Mouse (Mus musculus) megakaryocyte-erythroid progenitor cell, adult 5-6 weeks (primary cell): Measurements from ENCODE around the gene AC161166.1. TPM values are rescaled to one million over a fixed set of nuclear protein-coding genes. Genes with fewer than 3 reads are reported as not detected.

ENCODE experiments used
- ATAC-seq: replicated peaks from 2 replicates; pipeline ENCODE4 v1.8.0; 2016; ENCODE audit warnings: mild to moderate bottlenecking, inconsistent platforms; ENCODE audit not compliant: severe bottlenecking, poor library complexity, low FRiP score, low TSS enrichment
- total RNA-seq, 2 experiments: library from RNA; stranded (forward) in 1 of 2; stranded (reverse) in 1 of 2; fragments of 200-1000, 215-1000 nt in 1 of 2; fragments of >200 nt in 1 of 2; fragmentation: Nextera tagmentation in 1 of 2; gene quantifications; 2 replicates each; pipeline ENCODE4 v1.2.3; 2014 to 2017

AC161166.1 gene
- total RNA-seq (2014; fragmentation: Nextera tagmentation) = not detected in 2 replicates
- total RNA-seq (2017) = not detected in 2 replicates

DNA sequence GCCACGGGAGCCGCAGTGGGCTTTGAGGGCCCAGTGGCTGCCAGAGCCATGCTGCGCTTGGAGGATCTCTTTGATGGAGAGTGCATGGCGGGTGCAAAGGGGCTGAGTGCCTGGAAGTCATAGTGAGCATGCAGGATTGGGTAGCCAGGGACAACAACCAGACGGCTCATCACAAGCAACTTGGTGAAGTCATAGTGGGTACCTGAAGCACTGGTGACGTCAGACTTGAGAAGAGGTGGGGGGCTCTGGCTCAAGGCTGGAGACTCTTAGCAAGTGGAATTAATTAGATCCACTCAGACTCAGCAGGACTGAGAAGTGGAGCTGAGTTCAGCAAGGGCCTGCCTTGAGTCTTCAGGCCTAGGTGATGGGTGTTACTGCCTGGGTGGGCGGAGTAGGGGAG lies at the start of gene AC161166.1:
AC161166.1 (minus strand) TSS at position 101 of the 400 bp plus-strand sequence.
- no peak for ATAC-seq

DNA sequence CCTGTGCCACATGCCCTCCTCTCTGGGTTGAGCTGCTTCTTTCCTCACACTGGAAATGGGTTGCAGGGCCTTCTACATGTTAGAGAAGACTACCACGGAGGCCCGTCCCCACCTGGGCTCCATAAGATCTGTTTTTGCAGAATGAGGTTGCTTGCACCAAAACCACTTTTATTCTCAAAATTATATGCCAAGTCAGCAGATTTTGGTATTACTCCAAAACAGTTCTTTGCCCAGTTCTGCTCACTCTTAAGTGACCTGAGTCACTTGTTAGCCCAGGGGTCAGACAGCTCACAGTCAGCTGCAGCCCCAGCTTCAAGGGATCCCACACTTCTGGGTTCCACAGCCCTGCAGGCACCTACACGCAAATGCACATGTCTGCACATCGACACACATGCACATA lies 49.2 kb upstream of the AC161166.1 start:
- ATAC-seq = no peak

DNA sequence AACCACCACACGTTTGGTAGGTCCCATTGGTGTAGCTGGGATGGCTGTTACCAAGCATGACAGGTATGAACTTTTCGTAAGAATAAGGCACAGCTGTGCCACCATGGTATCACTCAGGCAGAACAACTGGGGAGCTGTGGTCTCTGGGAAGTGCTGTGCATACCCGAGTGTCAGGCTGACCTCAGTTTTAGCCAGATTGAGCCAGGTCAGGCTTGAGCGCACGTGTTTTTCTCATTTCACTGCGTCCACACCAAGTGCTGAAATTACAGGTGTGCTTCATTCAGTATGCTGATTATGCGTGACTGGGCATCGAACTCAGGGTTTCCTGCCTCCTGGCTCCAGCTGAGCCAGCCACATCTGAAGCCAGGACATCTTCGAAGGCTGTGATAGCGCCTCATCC lies 43.5 kb upstream of the AC161166.1 start:
- ATAC-seq = no peak

DNA sequence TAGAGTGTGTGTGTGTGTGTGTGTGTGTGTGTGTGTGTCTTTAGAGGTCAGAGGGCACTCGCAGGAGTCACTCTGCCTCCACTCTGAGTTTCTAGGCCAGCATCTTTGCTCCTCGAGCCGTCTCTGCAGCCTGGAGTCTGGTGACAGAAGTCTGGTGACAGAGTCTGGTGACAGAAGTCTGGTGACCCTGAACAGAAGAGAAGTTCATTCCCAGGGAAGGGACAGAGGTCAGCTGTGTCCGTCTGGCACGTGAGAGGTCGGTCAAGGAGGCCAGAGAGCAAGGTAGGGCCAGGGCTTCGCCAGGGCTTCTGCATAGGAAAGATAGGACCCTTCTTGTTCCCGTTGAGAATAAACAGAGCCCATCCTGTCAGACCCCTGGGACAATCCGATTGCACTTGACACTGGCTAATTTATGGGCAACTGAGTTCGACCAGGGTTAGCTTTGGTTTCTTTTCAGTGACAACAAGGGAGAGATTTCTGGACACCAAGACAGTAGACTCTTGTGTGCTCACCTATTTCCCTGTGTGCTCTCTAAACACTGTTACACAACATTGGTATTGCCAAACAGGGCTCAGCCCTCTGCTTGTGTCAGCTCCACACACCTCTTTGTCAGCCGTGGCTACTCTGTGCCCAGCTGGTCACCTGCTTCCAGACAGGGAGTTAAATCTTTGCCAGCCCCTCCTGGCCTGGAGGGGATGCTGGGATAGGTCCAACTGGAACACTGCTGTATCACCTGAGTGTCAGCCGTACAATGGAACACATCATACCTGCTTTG lies 39.9 kb upstream of the AC161166.1 start:
- no peak for ATAC-seq

DNA sequence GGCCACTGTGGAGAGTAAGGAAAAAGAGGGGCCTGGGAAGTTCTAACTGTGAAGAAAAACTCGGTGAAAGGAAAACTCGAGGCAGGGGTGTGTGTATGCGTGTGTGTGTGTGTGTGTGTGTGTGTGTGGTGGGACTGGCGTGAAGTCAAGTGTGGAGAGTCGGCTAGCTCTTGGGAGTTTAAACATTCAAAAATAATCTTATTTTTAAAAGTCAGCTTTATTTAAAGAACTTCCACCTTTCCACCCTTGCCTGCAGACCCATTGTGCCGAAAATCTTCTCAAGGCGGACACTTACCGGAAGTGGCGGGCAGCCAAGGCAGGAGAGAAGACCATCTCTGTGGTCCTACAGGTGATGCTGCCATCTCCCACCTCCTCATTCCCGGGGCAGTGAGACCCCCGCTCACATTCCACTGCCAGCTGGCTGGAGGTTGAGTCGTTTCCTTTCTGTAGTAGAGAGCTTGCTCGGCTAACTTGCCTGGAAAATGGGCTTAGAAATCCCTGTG lies 35.3 kb upstream of the AC161166.1 start:
- no peak for ATAC-seq

DNA sequence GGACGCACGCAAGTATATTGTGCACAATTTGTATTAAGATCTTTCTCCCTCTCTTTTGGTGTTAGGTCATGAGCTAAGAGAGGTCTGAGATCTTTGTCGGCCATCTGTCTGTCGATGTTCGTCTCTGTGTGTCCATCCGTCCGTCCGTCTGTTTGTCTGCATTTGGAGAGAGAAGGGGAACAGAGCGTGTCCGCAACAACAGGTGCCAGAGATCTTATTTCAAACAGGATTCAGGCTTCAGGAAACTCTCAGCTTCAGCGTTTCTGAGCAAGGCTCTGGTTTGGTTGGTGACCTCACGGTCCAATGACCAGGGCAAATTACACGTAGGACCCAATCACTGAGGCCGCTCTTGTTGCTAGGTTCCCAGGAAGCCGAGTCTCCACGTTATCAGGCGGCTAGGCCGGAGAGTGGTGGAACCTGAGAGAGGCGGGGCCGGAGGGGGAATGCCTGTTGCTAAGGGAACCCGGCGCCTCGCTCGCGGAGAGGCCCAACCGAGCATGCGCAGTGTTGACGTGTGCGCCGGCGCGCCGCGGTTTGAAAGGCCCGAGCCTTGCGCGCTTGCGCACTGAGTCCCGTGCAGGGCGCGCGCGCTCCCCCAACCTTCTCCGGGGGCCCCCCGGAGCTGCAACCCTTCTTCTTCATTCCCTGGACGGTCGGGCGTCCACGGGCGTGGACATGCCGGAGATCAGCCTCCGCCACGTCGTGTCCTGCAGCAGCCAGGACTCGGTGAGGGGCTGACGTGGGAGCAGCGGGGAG lies 34.6 kb upstream of the AC161166.1 start:
- ATAC-seq = peak; percentile 100

DNA sequence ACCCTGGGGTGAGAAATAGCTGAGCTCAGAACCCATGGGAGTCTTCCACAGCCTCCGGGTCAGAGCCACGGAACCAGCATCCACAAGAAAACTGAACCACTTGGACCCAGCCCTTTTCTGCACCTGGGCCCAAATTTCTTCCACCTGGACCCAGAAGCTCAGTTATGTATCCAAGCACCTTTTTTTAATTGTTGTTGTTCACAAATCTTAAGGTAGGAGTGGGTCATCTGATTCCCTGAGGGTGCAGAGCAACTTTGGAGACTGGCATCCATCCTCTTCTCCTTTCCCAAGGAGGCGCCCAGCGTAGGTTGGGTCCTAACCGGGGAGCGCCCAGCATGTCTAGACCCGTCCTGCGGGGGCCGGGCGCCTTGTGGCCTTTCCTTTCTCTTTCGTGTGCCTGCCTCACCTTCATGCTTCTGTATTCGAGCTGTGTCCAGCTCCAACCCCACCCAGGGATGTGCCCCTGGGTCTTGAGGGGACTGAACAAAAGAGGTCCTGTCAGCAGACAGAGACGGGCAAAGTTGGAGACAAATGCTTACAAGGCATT lies 33.9 kb upstream of the AC161166.1 start, which contains the start of the genes Pinlyp and Xrcc1:
Pinlyp (minus strand) TSS at position 51 of the 547 bp plus-strand sequence.
Xrcc1 (plus strand) TSS at position 222 of the 547 bp plus-strand sequence.
- 0 out of 2 replicates have a peak, but pooled peaks have one; percentile 6 for ATAC-seq

DNA sequence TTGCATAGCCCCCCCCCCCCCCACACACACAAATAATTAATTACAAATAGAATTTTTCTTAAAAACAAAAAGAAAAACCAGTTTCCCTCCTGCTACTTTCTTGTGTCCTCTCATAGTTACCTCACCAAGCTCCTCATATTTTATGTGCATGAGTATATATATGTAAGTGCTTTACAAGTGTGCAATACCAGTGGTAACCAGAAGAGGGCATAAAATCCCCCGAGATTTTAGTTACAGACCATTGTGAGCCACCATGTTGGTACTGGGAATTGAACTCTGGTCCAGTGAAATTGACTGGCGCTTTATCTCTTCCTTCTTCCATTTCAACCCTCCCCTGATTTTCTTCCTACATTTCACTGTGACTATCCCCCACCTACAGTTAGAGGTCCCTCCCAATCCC lies 32.3 kb upstream of the AC161166.1 start:
- ATAC-seq = no peak

DNA sequence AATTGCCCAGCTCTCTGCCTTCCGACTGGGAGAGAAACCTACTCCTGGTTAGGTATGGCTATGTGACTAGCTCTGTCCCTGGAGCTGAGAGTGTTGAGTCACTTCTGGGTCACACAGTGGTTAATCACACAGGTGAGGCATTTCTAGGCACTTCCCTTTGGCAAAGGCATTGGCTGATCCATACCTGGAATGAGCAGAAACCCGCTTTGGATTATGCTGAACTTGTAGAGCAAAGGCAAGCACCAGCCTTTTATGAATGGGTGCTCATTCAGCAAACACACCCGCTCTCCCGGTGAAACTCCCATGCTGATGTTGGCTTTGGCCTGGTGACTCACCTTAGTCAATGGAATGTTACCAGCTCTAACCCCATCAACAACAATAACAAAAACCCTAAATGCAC lies 27.4 kb upstream of the AC161166.1 start:
- ATAC-seq = no peak

DNA sequence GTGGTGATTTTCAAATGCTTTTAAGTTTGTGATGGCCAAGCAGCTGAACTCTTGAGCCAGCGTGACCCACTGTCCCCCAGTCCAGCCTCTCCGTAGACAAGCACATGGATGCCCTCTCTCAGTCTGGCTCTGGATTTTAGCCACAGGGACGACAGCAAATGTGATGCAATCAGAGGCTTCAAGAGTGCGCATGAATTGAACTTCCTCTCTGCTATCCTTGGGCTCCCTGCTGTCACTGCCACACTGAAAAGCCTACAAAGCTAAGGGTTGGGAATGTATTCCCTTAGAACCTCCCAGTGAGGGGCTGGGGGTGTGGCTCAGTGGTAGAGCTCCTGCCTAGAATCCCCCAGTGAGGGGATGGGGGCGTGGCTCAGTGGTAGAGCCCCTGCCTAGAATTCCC lies 26.4 kb upstream of the AC161166.1 start:
- no peak for ATAC-seq

DNA sequence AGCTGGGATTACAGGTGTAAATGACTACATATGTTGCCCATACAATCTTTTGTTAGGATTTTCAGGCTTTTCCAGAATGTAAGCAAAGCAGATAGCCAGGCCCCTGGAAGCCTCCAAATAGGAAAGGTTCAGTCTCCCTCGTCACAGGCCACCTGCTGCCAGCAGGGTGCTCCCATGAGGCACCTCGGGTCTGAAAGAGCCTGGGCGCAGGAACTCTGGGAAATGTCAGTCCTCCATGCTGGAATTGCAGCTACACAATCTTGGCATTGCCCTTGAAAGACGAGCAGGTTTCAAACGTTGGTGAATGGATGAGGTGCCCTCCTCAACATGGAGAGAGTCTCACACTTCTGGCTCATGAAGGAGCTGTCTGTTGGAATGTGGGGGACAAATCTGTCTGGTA lies 25.9 kb upstream of the AC161166.1 start:
- ATAC-seq = no peak

DNA sequence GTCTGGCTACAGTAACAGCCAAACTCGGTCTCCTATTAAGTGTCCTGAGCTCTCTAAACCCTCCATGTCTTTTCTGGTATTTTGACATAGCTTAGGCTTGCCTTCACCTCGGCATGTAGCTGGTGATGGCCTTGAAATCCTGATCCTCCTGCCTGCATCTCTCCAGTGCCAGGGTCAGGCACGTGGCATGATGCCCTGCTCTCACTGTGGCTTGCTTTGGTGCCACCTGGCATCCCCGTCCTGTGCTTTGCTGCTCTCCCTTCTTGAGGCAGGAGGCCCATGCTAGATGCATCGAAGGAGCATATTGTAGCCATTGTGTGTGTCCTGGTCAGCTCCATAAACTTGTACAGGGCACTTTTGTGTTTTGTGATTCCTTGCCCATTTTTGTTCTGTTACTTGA lies 25.3 kb upstream of the AC161166.1 start:
- no peak for ATAC-seq

DNA sequence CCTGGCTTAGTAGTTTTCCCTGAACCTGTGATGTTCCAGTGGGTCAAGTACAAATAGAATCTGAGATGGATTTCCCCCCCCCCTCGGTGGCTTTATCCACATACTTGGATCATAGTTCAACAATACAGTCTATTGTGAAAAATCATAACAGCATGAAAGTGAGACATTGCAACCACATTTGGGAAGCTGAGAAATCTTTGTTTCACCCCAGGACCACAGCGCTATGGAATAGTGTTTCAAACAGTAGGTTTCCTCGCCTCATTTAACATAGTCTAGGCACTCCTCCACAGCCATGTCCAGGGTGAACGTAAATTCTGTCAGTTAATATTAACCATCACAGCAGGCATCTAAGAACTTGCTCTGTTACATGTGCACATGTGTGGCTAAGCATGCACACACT lies 24.8 kb upstream of the AC161166.1 start:
- ATAC-seq = no peak

DNA sequence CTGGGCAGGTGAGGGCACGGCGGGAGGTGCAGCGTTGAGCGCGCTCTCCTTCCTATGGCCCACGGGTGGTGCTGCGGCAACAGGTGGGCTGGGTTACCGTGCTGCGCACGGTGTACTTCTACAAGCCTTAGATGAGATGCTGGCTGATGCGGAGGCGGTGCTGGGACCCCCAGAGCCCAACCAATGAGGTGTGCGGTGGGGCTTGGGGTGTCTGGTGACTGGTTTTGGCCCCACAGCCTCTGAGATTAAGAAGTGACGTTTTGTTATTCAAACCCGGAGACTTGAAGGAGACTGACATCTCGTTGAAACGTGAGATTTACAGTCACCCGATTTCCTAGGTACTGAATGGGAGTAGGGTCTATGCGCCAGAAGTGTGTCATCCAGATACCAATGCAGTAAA lies 22.0 kb upstream of the AC161166.1 start:
- ATAC-seq = no peak

DNA sequence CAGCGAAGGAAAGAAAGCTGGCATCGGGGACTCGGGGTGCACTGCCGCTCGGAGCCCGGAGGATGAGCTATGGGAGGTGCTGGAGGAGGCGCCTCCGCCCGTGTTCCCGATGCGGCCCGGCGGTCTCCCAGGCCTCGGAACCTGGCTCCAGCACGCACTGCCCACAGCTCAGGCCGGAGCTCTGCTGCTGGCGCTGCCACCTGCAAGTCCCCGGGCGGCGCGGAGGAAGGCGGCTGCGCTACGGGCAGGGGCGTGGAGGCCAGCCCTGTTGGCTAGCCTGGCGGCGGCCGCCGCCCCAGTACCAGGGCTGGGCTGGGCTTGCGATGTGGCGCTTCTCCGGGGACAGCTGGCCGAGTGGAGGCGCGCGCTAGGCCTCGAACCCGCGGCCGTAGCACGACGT lies 21.6 kb upstream of the AC161166.1 start:
- no peak for ATAC-seq

DNA sequence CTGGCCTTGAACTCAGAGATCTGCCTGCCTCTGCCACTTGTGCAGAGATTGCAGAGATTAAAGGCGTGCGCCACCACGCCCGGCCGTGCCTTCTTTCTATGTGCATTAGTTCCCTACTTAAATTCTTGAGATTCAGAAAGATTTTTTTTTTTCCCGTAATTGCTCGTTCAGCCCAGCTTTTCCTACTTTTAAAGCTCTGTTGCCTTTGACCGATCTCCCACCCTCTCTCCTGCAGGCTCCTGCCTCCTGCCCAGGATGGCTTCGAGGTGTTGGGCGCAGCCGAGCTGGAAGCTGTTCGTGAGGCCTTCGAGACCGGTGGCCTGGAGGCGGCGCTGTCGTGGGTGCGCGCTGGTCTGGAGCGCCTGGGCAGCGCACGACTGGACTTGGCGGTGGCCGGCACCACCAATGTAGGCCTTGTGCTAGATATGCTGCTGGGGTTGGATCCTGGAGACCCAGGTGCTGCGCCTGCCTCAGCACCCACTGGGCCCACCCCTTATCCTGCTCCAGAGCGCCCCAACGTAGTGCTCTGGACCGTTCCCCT lies 20.8 kb upstream of the AC161166.1 start:
- ATAC-seq = no peak

DNA sequence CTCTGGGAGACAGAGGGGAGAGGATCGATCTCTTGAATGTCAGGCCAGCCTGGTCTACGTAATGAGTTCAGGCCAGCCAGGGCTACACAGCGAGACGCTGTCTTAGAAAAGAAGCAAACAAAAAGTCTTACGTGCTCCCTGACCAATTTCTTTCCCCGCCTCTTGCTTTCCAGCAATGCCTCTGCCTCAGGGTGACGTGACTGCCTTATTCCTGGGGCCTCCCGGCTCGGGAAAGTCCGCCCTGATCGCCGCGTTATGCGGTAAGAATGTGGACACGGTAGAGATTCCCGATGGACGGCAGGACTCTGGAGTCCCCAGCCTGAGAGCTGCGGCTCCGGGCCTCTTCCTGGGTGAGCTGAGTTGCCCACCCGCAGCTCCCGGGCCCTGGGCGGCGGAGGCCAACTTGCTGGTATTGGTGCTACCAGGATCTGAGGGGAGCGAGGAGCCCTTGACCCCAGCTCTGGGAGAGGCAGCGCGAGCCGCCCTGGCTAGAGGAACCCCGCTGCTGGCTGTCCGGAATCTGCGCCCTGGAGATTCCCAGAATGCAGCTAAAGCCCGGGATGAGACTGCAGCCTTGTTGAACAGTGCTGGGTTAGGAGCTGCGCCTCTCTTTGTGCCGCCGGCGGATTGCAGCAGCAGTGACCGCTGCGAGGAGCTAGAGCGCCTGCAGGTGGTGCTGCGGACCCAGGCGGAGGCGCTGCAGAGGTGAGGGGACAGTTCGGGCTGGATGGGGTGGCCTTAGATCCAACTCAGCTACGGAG lies 19.1 kb upstream of the AC161166.1 start:
- peak; percentile 65 for ATAC-seq

DNA sequence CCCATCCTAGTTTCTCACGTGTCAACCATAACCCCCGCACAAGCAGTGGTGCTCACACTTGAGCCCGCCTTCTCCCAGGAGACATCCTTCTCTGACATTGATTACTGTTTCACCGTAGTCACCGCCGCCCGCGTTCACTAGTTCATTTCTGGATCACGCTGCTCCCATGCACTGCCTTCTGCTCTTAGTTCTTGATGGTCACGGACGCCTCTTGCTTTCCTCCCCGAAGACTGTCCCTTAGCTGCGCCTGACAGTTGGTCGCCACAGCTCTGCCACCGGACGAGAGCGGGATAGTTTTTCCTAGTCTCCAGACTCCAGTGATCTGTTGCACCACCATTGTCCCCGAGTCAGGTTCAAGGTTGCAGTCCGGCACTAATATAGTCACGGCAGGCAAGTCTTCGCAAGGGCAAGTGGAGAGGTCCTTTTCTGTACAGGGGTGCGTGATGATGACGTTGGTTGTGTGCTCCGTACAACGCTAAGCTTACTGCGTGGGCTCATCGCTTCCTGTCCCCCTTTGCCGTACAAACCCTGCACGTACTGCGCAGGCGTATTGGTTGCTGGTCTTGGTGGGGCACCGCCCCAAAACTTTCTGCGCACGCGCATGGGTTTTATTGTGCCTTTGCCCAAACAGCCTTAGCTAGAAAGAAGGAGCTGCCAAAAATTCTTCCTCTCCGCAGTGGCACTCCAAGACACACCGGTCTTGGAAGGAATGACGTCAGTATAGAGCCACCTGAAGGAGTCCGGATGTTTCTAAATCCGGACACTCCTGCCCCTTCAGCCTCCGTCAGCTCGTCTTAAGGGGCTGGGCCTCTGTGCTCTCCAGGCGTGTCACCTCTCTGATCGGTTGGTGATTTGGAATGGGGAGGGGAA lies 18.0 kb upstream of the AC161166.1 start, which contains the start of gene Irgq:
Irgq (plus strand) TSS at position 628 of the 870 bp plus-strand sequence.
- ATAC-seq = peak; percentile 80
